Mouse (Mus musculus) stomach, postnatal 0 days (tissue): ENCODE data around the gene Bloc1s1.

Source experiments
- CTCF ChIP-seq: IDR thresholded peaks from 2 replicates; pipeline ENCODE4 v1.5.1; 2016; ENCODE audit warnings: antibody characterized with exemption, low read depth, mild to moderate bottlenecking, moderate library complexity
- EP300 ChIP-seq: optimal IDR thresholded peaks from 2 replicates; pipeline ENCODE3; 2016; ENCODE audit warnings: antibody characterized with exemption

DNA sequence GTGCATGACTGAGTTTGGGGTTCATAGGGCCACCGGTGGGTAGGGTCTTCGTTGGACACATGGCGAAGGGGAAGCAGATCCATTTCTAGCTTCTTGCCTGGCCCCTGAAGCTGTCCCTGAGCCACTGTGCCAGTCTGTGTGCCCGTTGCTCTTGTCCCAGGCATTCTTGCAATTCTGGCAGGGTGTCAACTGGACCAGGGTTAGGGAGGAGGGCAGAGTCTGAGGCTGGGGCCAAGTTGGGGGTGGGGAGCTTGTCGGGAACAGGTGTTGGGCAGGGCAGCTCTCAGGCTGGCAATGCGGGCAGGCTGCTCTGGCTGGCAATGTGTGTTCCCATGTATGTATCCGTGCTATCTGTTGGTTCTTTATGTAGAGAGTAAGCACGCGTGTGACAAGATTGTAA lies 14.6 kb upstream of the Bloc1s1 start:
- TF ChIP-seq CTCF (no peak), EP300 (no peak)
